Mouse (Mus musculus): ENCODE results near the gene Nab1. TPM values are rescaled to one million over a fixed set of nuclear protein-coding genes. Genes with fewer than 3 reads are reported as not detected.

Nab1 gene
- polyA plus RNA-seq, 1 experiment from 2014 or later: 6.1 TPM

- 15% methylated on average over 6 of the region's 6 CpGs for WGBS
- Histone ChIP-seq H3K4me2 (ENCODE audit: low read length) (peak overlapping the region; percentile 78), H3K4me3 (ENCODE audit: low read depth, low read length) (peak overlapping the region; percentile 71), H3K36me3 (ENCODE audit: control insufficient read depth, insufficient read depth, low read length) (no peaks in the 10 kb centered on the region), H3K4me1 (ENCODE audit: control insufficient read depth, insufficient read depth, low read length) (no peaks in the 10 kb centered on the region), H3K27me3 (replicated peaks; ENCODE audit: control insufficient read depth, insufficient read depth, low read length) (no peaks in the 10 kb centered on the region), H3K9ac (ENCODE audit: low read length) (peak overlapping the region; percentile 80), H3K9me3 (replicated peaks; ENCODE audit: control insufficient read depth, low read length) (no peaks in the 10 kb centered on the region), H3K27ac (ENCODE audit: low read depth, low read length) (no peak overlapping the region)
- no peak for ATAC-seq
- peak; percentile 9 for DNase-seq (ENCODE audit: low spot score)
Measured at GRCm38 (mm10) chr1:52498786-52499450, 1.6 kb downstream of the Nab1 start.

DNA sequence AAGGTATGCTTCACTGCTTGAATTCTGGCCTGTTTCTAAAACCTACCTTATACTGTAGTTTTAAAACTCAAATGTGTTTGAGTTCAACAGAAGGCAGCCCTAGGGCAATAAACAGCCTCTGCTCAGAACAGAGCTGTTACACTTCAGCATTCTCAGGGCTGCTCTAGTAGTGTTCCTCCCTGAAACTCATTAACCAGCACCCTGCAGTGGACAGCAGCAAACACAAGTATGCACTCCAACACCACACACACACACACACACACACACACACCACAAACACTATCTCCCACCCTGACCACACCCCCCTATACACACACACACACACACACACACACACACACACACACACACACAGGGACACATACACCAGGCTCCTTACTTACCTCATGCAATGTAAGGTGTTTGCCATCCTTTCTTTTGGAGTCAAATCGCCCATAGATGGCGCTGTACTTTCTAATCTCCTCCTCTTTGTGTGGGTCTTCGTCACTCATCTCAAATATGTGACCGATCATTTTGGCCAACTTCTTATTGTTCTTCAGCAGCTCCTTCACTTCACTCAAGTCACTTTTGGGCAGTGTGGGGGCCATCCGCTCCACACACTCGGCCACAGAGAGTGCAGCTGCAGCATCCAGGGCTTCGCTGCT is 10.8 kb downstream of the Nab1 start:
- Histone ChIP-seq H3K9ac (ENCODE audit: low read length) (no peak overlapping the region), H3K9me3 (replicated peaks; ENCODE audit: control insufficient read depth, low read length) (no peaks in the 10 kb centered on the region), H3K4me2 (ENCODE audit: low read length) (no peak overlapping the region), H3K27me3 (replicated peaks; ENCODE audit: control insufficient read depth, insufficient read depth, low read length) (no peaks in the 10 kb centered on the region), H3K4me3 (ENCODE audit: low read depth, low read length) (no peak overlapping the region), H3K4me1 (ENCODE audit: control insufficient read depth, insufficient read depth, low read length) (no peaks in the 10 kb centered on the region), H3K36me3 (ENCODE audit: control insufficient read depth, insufficient read depth, low read length) (no peaks in the 10 kb centered on the region), H3K27ac (ENCODE audit: low read depth, low read length) (no peak overlapping the region)
- 73% methylated on average over 7 of the region's 7 CpGs for WGBS
- ATAC-seq (no peak), DNase-seq (ENCODE audit: low spot score) (peak; percentile 17)

- ATAC-seq (no peak), DNase-seq (ENCODE audit: low spot score) (no peak)
- Histone ChIP-seq H3K4me1 (ENCODE audit: control insufficient read depth, insufficient read depth, low read length) (no peaks in the 10 kb centered on the region), H3K27me3 (replicated peaks; ENCODE audit: control insufficient read depth, insufficient read depth, low read length) (no peaks in the 10 kb centered on the region), H3K4me3 (ENCODE audit: low read depth, low read length) (no peak overlapping the region), H3K9me3 (replicated peaks; ENCODE audit: control insufficient read depth, low read length) (no peaks in the 10 kb centered on the region), H3K27ac (ENCODE audit: low read depth, low read length) (no peak overlapping the region), H3K36me3 (ENCODE audit: control insufficient read depth, insufficient read depth, low read length) (no peaks in the 10 kb centered on the region), H3K4me2 (ENCODE audit: low read length) (no peak overlapping the region), H3K9ac (ENCODE audit: low read length) (no peak overlapping the region)
- 92% methylated on average over 4 of the region's 4 CpGs for WGBS
Measured at GRCm38 (mm10) chr1:52484980-52485379, 15.5 kb downstream of the Nab1 start.

DNA sequence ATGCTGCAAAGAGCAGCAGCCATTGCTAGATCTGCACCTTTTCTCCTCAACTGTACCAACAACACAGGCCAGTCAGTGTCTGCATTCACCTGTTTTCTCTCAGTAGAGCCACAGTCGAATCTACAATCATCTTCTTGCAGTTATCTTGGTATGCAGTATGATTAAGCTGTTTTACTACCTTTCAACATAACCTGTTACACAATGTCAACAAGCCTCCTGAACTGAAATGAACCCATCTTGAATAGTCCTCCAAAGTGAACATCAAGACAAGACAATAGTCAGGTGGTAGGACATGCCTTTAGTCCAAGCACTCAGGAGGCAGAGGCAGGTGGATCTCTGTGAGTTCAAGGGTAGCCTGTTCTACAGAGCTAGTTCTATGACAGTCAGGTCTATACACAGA is 26.2 kb downstream of the Nab1 start:
- H3K36me3 ChIP-seq (ENCODE audit: control insufficient read depth, insufficient read depth, low read length): peaks cover 3% of the 10 kb centered on the region; the same call in 1 of the 2 replicates
- H3K27me3 ChIP-seq (replicated peaks; ENCODE audit: control insufficient read depth, insufficient read depth, low read length): no peaks in the 10 kb centered on the region
- H3K4me2 ChIP-seq (ENCODE audit: low read length): no peak overlapping the region
- DNase-seq (ENCODE audit: low spot score): no peak
- no peak overlapping the region for H3K4me3 ChIP-seq (ENCODE audit: low read depth, low read length)
- no peak overlapping the region for H3K27ac ChIP-seq (ENCODE audit: low read depth, low read length)
- no peak for ATAC-seq
- H3K9me3 ChIP-seq (replicated peaks; ENCODE audit: control insufficient read depth, low read length): no peaks in the 10 kb centered on the region
- peaks cover 5% of the 10 kb centered on the region; the same call in 1 of the 2 replicates for H3K4me1 ChIP-seq (ENCODE audit: control insufficient read depth, insufficient read depth, low read length)
- H3K9ac ChIP-seq (ENCODE audit: low read length): no peak overlapping the region
- WGBS: 87% methylated on average over 1 of the region's 1 CpGs

GRCm38 (mm10) chr1:52470811-52471489 is 29.5 kb downstream of the Nab1 start:
- no peak overlapping the region for H3K9ac ChIP-seq (ENCODE audit: low read length)
- H3K4me3 ChIP-seq (ENCODE audit: low read depth, low read length): no peak overlapping the region
- ATAC-seq: peak; percentile 72
- no peaks in the 10 kb centered on the region for H3K27me3 ChIP-seq (replicated peaks; ENCODE audit: control insufficient read depth, insufficient read depth, low read length)
- no peaks in the 10 kb centered on the region for H3K9me3 ChIP-seq (replicated peaks; ENCODE audit: control insufficient read depth, low read length)
- WGBS: 36% methylated on average over 7 of the region's 7 CpGs
- peak; percentile 39 for DNase-seq (ENCODE audit: low spot score)
- H3K36me3 ChIP-seq (ENCODE audit: control insufficient read depth, insufficient read depth, low read length): peaks cover 3% of the 10 kb centered on the region; the same call in 1 of the 2 replicates
- H3K4me1 ChIP-seq (ENCODE audit: control insufficient read depth, insufficient read depth, low read length): peaks cover 5% of the 10 kb centered on the region; the same call in 1 of the 2 replicates
- no peak overlapping the region for H3K27ac ChIP-seq (ENCODE audit: low read depth, low read length)
- no peak overlapping the region for H3K4me2 ChIP-seq (ENCODE audit: low read length)

GRCm38 (mm10) chr1:52470326-52470725 is 30.2 kb downstream of the Nab1 start:
- no peak for ATAC-seq
- no peak overlapping the region for H3K27ac ChIP-seq (ENCODE audit: low read depth, low read length)

DNA sequence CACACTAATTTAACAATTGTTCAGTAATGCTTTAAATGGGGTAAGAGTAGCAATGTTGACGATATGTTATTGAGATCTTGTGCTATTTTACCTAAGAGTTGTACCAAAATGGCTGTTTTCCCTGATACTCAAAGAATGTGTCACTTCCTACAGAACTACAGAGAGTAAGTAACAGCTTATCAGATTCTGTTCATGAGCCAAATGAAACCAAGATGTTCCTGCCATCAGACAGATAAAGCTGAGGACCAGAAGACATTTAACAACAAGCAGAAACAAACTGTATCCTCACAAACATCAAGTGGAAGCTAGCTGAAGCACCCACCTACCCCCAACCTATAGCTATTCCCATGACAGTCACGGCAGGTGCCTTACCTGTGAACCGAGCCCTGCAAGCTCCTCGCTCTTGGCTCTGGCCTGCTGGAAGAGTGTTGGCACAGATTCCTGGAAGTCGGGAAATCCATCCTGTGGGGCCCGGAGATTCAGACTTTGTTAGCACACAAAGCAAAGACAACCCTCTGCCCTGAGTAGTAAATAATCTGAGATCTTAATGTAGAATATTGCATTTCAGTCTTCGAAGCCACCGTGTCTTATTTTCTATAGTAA is 33.9 kb downstream of the Nab1 start:
- Histone ChIP-seq H3K4me1 (ENCODE audit: control insufficient read depth, insufficient read depth, low read length) (peaks cover 5% of the 10 kb centered on the region; the same call in 1 of the 2 replicates), H3K9ac (ENCODE audit: low read length) (no peak overlapping the region), H3K9me3 (replicated peaks; ENCODE audit: control insufficient read depth, low read length) (no peaks in the 10 kb centered on the region), H3K36me3 (ENCODE audit: control insufficient read depth, insufficient read depth, low read length) (no peaks in the 10 kb centered on the region), H3K4me3 (ENCODE audit: low read depth, low read length) (no peak overlapping the region), H3K27ac (ENCODE audit: low read depth, low read length) (no peak overlapping the region), H3K27me3 (replicated peaks; ENCODE audit: control insufficient read depth, insufficient read depth, low read length) (no peaks in the 10 kb centered on the region), H3K4me2 (ENCODE audit: low read length) (no peak overlapping the region)
- ATAC-seq: no peak
- WGBS: 88% methylated on average over 8 of the region's 8 CpGs
- DNase-seq (ENCODE audit: low spot score): no peak

More at GRCm38 (mm10) chr1:52470326-52470725, 30.2 kb downstream of the Nab1 start:
- Histone ChIP-seq H3K36me3 (ENCODE audit: control insufficient read depth, insufficient read depth, low read length) (peaks cover 3% of the 10 kb centered on the region; the same call in 1 of the 2 replicates), H3K9me3 (replicated peaks; ENCODE audit: control insufficient read depth, low read length) (no peaks in the 10 kb centered on the region), H3K4me1 (ENCODE audit: control insufficient read depth, insufficient read depth, low read length) (peaks cover 5% of the 10 kb centered on the region; the same call in 1 of the 2 replicates), H3K4me2 (ENCODE audit: low read length) (no peak overlapping the region), H3K4me3 (ENCODE audit: low read depth, low read length) (no peak overlapping the region), H3K27me3 (replicated peaks; ENCODE audit: control insufficient read depth, insufficient read depth, low read length) (no peaks in the 10 kb centered on the region), H3K9ac (ENCODE audit: low read length) (no peak overlapping the region)
- WGBS: 43% methylated on average over 4 of the region's 4 CpGs
- no peak for DNase-seq (ENCODE audit: low spot score)

- no peak overlapping the region for H3K9ac ChIP-seq (ENCODE audit: low read length)
- no peak overlapping the region for H3K27ac ChIP-seq (ENCODE audit: low read depth, low read length)
- peaks cover under 1% of the 10 kb centered on the region; the same call in 1 of the 2 replicates for H3K4me1 ChIP-seq (ENCODE audit: control insufficient read depth, insufficient read depth, low read length)
- no peaks in the 10 kb centered on the region for H3K27me3 ChIP-seq (replicated peaks; ENCODE audit: control insufficient read depth, insufficient read depth, low read length)
- no peak overlapping the region for H3K4me2 ChIP-seq (ENCODE audit: low read length)
- 93% methylated on average over 3 of the region's 3 CpGs for WGBS
- H3K36me3 ChIP-seq (ENCODE audit: control insufficient read depth, insufficient read depth, low read length): no peaks in the 10 kb centered on the region
- ATAC-seq (no peak), DNase-seq (ENCODE audit: low spot score) (no peak)
- H3K4me3 ChIP-seq (ENCODE audit: low read depth, low read length): no peak overlapping the region
- no peaks in the 10 kb centered on the region for H3K9me3 ChIP-seq (replicated peaks; ENCODE audit: control insufficient read depth, low read length)
Measured at GRCm38 (mm10) chr1:52465830-52466229, 34.6 kb downstream of the Nab1 start.

Data from forebrain, embryonic 14.5 days (tissue).